Mouse (Mus musculus): ENCODE measurements at regions not wholly inside any gene's neighbourhood (a gene's known extent, or its start where the extent isn't known, plus 50 kb on each side); places are given as distances from the start of the nearest gene placed in this dataset.

DNA sequence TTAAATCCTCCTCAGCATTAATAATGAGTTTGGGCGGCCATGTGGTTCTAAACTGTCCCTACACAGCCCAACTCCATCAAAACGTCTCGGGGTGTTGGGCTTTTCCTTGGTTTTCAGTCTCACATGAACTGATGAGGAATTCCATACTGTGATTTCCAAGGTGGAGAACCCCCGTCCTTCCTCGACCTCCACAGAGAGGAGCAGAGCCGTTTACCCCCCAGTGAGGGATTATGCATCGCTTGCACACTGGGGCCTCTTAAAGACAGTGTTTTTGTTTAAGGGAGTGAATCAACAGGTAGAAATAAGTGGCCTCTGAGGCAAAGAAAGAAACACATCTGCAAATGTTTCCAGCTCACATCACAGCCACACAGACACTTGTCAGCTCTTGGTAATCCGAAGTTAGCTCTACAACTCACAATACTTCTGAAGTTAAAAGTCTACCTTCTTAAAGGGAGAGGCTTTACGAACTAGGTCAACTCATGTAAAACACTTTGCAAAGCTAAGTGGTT, 82.0 kb upstream of the Pitrm1 start:
- H3K4me2 ChIP-seq (ENCODE audit: low read length), result no peak overlapping the region
- 22% methylated on average over 9 of the region's 9 CpGs for WGBS
- H3K27ac ChIP-seq (ENCODE audit: low read length), result no peak overlapping the region
- H3K4me3 ChIP-seq (replicated peaks; ENCODE audit: low read length), result no peak overlapping the region
- no peak for ATAC-seq
- H3K36me3 ChIP-seq (ENCODE audit: control insufficient read depth, insufficient read depth), result no peaks in the 10 kb centered on the region
- no peaks in the 10 kb centered on the region for H3K27me3 ChIP-seq (replicated peaks; ENCODE audit: control insufficient read depth, insufficient read depth, low read length)
- no peaks in the 10 kb centered on the region for H3K9me3 ChIP-seq (ENCODE audit: control insufficient read depth, low read length)
- H3K4me1 ChIP-seq (replicated peaks; ENCODE audit: control insufficient read depth, insufficient read depth, low read length), result peaks cover 17% of the 10 kb centered on the region
- no peak overlapping the region for H3K9ac ChIP-seq (replicated peaks; ENCODE audit: low read depth, low read length)

DNA sequence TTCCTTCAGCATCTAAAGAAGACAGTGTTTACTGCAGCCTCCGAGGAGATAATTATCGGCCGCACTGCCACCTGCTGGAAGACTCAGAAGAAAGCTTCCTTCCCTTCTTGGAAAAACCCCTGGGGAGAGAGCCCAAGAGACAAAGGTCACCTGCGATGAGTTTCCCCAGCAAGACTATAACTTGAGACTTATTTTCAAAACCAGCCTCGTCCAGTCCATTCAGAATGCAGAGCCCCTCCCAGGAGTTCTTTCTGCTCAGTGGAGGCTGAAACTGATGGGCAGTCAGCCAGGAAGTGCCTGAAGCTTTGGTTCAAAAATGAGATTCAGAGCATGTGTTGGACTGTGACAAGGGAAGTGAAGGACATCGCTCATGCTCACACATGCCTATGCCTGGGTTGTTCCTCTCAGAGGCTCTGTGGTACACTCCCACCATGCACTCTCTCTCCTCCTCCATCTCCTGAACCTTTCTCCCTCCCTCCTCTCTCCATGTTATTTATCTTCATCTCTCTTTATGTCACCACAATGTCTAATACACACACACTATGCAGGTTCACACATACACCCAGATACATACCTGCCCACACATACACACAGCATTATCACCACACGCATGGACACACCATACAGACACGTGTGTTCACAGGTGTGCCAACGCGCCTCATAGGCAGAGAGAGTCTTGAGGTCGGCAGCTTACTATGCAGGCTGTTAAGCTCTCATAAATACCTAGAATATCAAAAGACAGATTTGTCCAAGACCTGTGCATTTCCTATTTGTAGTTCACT, 78.3 kb upstream of the Pitrm1 start:
- Histone ChIP-seq H3K4me2 (ENCODE audit: low read length) (no peak overlapping the region), H3K27me3 (replicated peaks; ENCODE audit: control insufficient read depth, insufficient read depth, low read length) (no peaks in the 10 kb centered on the region), H3K9me3 (ENCODE audit: control insufficient read depth, low read length) (no peaks in the 10 kb centered on the region), H3K36me3 (ENCODE audit: control insufficient read depth, insufficient read depth) (no peaks in the 10 kb centered on the region), H3K9ac (replicated peaks; ENCODE audit: low read depth, low read length) (no peak overlapping the region), H3K4me1 (replicated peaks; ENCODE audit: control insufficient read depth, insufficient read depth, low read length) (peaks cover 29% of the 10 kb centered on the region), H3K27ac (ENCODE audit: low read length) (no peak overlapping the region), H3K4me3 (replicated peaks; ENCODE audit: low read length) (no peak overlapping the region)
- ATAC-seq, result peak; percentile 21; the same call in 1 of the 2 replicates
- WGBS, result 47% methylated on average over 11 of the region's 11 CpGs

DNA sequence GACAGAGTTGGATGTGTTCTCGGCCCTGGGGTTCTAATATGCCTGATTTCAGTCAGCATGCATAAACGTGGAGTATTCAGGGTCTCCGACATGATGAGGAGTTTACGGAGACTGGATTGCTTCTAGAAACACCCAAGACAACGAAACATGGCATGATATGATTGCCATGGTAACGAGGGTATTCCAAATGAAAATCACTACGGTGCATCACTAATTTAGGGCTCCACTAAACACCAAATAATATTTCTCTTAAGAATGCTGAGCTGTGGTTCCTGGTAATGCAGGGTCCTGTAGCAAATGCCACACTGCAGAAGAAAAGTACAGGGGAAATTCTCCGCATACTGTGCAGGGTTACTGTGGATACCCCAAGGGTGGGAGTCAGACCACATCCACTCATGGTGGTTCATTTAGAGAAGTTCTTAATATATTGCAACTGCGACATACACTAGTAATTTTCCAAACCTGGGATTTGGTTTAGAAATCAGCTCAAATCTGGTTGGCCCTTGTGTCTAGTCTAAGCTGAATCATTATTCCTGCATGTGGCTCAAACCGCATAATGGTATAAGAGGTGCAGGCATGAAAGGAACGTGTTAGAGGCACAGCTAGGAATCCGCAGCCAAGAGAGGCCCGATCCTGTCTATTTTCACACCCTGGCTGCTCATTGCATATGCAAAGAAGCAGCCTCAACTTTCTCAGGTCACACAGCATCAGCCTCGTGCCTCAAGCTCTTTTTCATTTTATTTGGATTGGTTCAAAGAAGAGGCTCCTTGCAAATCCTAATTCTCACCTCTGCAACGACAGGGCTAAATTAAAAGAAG, 77.5 kb upstream of the Pitrm1 start:
- no peak overlapping the region for H3K4me2 ChIP-seq (ENCODE audit: low read length)
- no peak overlapping the region; the same call in 1 of the 2 replicates for H3K27ac ChIP-seq (ENCODE audit: low read length)
- ATAC-seq, result peak; percentile 23
- no peak overlapping the region for H3K9ac ChIP-seq (replicated peaks; ENCODE audit: low read depth, low read length)
- H3K4me3 ChIP-seq (replicated peaks; ENCODE audit: low read length), result no peak overlapping the region
- H3K9me3 ChIP-seq (ENCODE audit: control insufficient read depth, low read length), result no peaks in the 10 kb centered on the region
- H3K36me3 ChIP-seq (ENCODE audit: control insufficient read depth, insufficient read depth), result no peaks in the 10 kb centered on the region
- H3K27me3 ChIP-seq (replicated peaks; ENCODE audit: control insufficient read depth, insufficient read depth, low read length), result no peaks in the 10 kb centered on the region
- 38% methylated on average over 15 of the region's 15 CpGs for WGBS
- peaks cover 29% of the 10 kb centered on the region for H3K4me1 ChIP-seq (replicated peaks; ENCODE audit: control insufficient read depth, insufficient read depth, low read length)

DNA sequence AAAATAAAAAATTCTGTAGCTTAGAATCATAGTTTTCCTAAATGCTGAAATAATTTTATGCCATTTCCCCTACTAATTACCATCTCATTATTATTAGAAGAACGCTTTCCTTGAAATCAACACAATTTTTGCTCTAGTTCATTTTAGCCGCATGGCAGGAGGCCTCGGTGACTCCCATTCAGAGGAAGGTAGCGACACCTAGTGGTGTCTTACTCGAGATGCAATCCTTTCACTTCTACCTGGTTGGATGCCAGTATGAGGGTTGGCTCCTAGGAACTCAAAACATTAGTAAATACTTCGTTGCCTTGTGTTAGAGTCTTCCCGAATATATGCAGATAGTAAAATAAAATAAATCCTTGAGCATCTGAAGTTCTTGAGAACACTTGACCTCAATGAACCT, 76.3 kb upstream of the Pitrm1 start:
- Histone ChIP-seq H3K9me3 (ENCODE audit: control insufficient read depth, low read length) (no peaks in the 10 kb centered on the region), H3K27ac (ENCODE audit: low read length) (no peak overlapping the region), H3K36me3 (ENCODE audit: control insufficient read depth, insufficient read depth) (no peaks in the 10 kb centered on the region), H3K4me3 (replicated peaks; ENCODE audit: low read length) (no peak overlapping the region), H3K9ac (replicated peaks; ENCODE audit: low read depth, low read length) (no peak overlapping the region), H3K27me3 (replicated peaks; ENCODE audit: control insufficient read depth, insufficient read depth, low read length) (no peaks in the 10 kb centered on the region), H3K4me1 (replicated peaks; ENCODE audit: control insufficient read depth, insufficient read depth, low read length) (peaks cover 29% of the 10 kb centered on the region), H3K4me2 (ENCODE audit: low read length) (no peak overlapping the region)
- peak; percentile 61 for ATAC-seq
- 5% methylated on average over 7 of the region's 7 CpGs for WGBS

DNA sequence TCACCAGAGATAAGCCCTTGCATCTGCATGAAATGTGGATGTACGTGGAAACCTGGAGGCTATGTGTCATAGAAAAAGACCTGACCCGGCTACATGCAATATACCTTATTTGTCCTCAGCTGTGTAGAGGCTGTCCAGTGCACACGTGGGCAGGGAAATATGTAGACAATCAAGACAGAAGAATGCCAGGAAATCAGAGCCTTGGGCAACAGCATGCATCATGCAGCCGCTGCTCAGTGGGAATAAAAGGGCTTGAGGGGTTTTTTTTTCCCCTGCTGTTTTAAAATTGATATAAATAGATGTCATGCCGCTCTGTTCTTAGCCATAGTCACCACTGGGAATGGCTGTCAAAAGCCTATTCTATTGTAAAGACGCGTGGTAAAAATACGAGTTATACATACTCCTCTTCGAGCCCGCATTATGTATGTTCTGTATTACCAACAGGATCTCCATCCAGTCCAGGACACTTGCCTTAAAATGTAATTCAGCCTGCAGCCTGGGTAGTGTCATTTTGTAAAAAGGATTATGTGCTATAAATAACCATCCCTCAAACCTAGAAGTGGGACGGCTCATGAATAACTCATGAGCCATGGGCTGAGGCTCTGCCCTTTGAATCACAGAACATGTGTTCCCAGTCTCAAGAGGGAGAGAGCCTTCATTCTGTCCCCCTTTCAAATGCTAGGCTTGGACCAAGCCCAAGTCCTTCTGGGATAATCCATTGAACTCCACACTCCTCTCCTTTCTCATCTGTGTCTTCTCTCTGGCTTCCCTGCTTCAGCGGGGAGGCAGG, 74.4 kb upstream of the Pitrm1 start:
- Histone ChIP-seq H3K4me3 (replicated peaks; ENCODE audit: low read length) (no peak overlapping the region), H3K27ac (ENCODE audit: low read length) (no peak overlapping the region), H3K4me1 (replicated peaks; ENCODE audit: control insufficient read depth, insufficient read depth, low read length) (peaks cover 29% of the 10 kb centered on the region), H3K9ac (replicated peaks; ENCODE audit: low read depth, low read length) (no peak overlapping the region), H3K36me3 (ENCODE audit: control insufficient read depth, insufficient read depth) (no peaks in the 10 kb centered on the region), H3K4me2 (ENCODE audit: low read length) (no peak overlapping the region), H3K27me3 (replicated peaks; ENCODE audit: control insufficient read depth, insufficient read depth, low read length) (no peaks in the 10 kb centered on the region), H3K9me3 (ENCODE audit: control insufficient read depth, low read length) (no peaks in the 10 kb centered on the region)
- WGBS, result 35% methylated on average over 12 of the region's 12 CpGs
- peak; percentile 67 for ATAC-seq

DNA sequence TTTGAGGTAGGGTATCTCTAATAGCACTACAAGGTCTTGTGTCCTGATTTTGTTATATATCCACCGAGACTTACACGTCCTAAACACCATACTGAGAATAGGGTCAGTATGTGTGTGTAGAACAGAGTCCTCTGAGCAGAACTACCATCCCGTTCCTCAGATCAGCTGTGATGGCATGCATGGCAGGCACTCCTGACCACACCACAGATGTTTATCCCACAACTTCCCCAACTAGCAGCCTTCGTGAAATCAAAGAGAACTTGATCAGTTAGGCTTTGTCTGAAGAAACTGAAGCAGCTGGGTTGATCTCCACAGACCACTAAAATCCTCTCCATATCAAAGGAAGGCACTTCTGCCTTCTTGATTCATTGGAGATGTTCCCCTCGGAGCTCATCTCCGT, 68.3 kb upstream of the Pitrm1 start:
- 86% methylated on average over 6 of the region's 6 CpGs for WGBS

DNA sequence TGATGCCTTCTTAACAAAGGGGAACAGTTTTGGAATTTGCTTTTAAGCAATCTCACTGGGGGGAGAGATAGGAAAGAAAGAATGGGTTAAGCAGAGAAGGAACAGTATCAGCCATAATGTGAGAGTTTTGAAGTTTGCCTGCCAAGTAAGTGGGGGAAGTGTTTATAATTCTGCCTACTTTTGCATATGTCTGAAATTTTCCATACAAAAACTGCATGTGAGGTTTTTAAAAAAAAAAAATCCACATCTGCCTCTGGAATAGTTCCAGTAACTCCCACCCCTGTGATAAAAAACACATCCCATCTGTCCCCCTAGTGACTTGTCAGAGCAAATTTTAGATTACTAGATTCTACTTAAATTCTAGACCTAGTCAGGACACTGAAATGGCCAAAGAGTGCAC, 63.5 kb upstream of the Pitrm1 start:
- Histone ChIP-seq H3K9me3 (ENCODE audit: control insufficient read depth, low read length) (no peaks in the 10 kb centered on the region), H3K4me3 (replicated peaks; ENCODE audit: low read length) (no peak overlapping the region), H3K4me2 (ENCODE audit: low read length) (no peak overlapping the region), H3K4me1 (replicated peaks; ENCODE audit: control insufficient read depth, insufficient read depth, low read length) (no peaks in the 10 kb centered on the region), H3K27me3 (replicated peaks; ENCODE audit: control insufficient read depth, insufficient read depth, low read length) (no peaks in the 10 kb centered on the region), H3K9ac (replicated peaks; ENCODE audit: low read depth, low read length) (no peak overlapping the region), H3K36me3 (ENCODE audit: control insufficient read depth, insufficient read depth) (no peaks in the 10 kb centered on the region), H3K27ac (ENCODE audit: low read length) (no peak overlapping the region)
- ATAC-seq, result no peak

More for the DNA sequence above, 68.3 kb upstream of the Pitrm1 start:
- Histone ChIP-seq H3K36me3 (ENCODE audit: control insufficient read depth, insufficient read depth) (no peaks in the 10 kb centered on the region), H3K9me3 (ENCODE audit: control insufficient read depth, low read length) (no peaks in the 10 kb centered on the region), H3K27me3 (replicated peaks; ENCODE audit: control insufficient read depth, insufficient read depth, low read length) (no peaks in the 10 kb centered on the region), H3K4me2 (ENCODE audit: low read length) (no peak overlapping the region), H3K27ac (ENCODE audit: low read length) (no peak overlapping the region), H3K9ac (replicated peaks; ENCODE audit: low read depth, low read length) (no peak overlapping the region), H3K4me1 (replicated peaks; ENCODE audit: control insufficient read depth, insufficient read depth, low read length) (no peaks in the 10 kb centered on the region), H3K4me3 (replicated peaks; ENCODE audit: low read length) (no peak overlapping the region)
- no peak for ATAC-seq

DNA sequence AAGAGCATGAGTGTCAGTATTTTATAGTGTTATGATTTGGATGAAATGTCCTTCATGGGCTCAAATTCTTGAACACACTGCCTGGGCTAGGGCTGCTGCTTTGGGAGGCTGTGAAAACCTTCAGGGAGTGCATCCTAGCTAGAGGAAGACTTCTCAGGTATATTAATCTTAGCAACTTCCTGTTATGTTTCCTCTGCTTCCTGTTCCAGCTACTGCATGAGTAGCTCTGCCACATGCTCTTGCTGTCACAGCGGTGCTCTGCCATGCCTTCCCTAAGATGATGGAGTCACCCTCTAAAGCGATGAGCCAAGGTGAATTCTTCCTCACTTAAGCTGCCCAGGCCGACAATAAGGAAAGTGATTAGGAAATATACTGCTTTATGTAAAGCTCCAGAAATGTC, 60.1 kb upstream of the Pitrm1 start:
- H3K9me3 ChIP-seq (ENCODE audit: control insufficient read depth, low read length), result no peaks in the 10 kb centered on the region
- no peak overlapping the region for H3K4me2 ChIP-seq (ENCODE audit: low read length)
- H3K4me1 ChIP-seq (replicated peaks; ENCODE audit: control insufficient read depth, insufficient read depth, low read length), result no peaks in the 10 kb centered on the region
- H3K4me3 ChIP-seq (replicated peaks; ENCODE audit: low read length), result no peak overlapping the region
- H3K36me3 ChIP-seq (ENCODE audit: control insufficient read depth, insufficient read depth), result no peaks in the 10 kb centered on the region
- H3K27me3 ChIP-seq (replicated peaks; ENCODE audit: control insufficient read depth, insufficient read depth, low read length), result no peaks in the 10 kb centered on the region
- 87% methylated on average over 3 of the region's 3 CpGs for WGBS
- H3K9ac ChIP-seq (replicated peaks; ENCODE audit: low read depth, low read length), result no peak overlapping the region
- ATAC-seq, result no peak
- no peak overlapping the region for H3K27ac ChIP-seq (ENCODE audit: low read length)

Measured in forebrain, embryonic 16.5 days (tissue).